Mouse (Mus musculus): ENCODE measurements around the gene Snx15. TPM values are rescaled to one million over a fixed set of nuclear protein-coding genes. Genes with fewer than 3 reads are reported as not detected.

Snx15 gene
- polyA plus RNA-seq, 1 experiment from 2014 or later, result 31.9 TPM

DNA sequence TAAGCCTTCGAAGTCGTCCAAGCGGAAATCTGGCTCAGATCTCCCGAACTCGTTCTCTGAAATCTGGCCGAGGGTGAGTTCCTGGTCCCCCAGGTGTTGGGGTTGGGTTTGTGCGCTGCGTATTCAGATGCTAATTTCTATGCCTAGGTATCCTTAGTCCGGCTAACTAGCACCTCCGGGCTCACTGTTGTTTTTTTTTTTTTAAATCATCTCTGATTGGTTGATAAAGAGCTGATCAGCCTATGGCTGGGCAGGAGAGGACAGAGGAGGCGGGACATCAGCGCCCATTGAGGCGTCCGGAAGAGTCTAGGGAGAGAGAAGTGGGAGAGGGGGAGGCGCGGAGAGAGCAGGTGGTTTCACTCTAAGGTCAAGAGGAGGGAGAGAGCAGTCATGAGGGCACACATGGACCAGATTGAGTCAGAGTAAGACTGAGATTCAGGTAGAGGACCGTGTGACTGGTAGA lies 42.7 kb downstream of the Snx15 start:
- Histone ChIP-seq H3K27me3 (ENCODE audit: control insufficient read depth, insufficient read depth, low read length) (no peaks in the 10 kb centered on the region), H3K36me3 (ENCODE audit: control insufficient read depth, insufficient read depth, low read length) (peaks cover 4% of the 10 kb centered on the region; the same call in 1 of the 2 replicates), H3K4me3 (replicated peaks; ENCODE audit: low read length) (peak overlapping the region; percentile 78), H3K9ac (ENCODE audit: low read length) (peak overlapping the region; percentile 77), H3K4me2 (ENCODE audit: low read depth, low read length) (peak overlapping the region; percentile 69), H3K9me3 (replicated peaks; ENCODE audit: control insufficient read depth, low read length) (no peaks in the 10 kb centered on the region), H3K27ac (ENCODE audit: low read length) (peak overlapping the region; percentile 64), H3K4me1 (ENCODE audit: control insufficient read depth, insufficient read depth, low read length) (peaks cover 16% of the 10 kb centered on the region)
- ATAC-seq (ENCODE audit: insufficient read depth, low FRiP score), result peak; percentile 70
- 0% methylated on average over 17 of the region's 17 CpGs for WGBS

DNA sequence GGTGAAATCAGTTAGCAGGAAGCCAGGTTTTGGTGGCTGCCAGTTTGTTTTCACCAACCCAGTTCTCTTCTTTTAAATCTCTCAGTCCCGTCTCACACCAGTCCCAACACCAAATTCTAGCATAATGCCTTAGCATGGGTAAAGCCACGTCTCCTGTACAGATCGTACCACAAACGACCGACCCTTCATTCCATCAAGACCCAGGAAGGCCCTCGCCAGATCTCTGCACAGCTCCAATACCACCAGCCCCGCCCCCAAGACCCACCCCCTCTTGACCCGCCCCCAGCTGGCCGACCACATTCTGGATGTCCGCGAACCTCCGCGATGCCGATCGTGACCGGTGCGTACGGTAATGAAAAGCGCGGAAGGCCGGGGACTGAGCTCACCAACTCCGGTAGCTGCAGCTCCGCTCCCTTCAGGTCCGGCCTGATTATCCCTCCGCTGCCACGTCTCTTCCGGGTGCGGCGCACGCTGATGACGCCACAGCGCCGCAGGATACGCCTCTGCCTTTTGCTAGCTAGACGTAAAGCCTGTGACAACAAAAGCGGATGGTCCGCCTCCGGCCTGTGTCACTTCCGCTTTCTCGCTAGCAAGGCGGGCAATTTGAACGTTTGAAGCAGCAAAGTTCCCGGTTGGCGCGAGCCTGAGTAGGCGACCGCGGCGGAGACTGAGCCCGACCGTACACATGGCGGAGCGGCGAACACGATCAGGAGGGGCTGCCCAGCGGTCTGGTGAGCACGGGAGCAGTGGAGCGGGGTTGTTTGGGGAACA lies 43.4 kb downstream of the Snx15 start, which contains the start of the genes Zfpl1 and Cdca5:
Zfpl1 (minus strand) TSS at position 479 of the 771 bp plus-strand sequence.
Cdca5 (plus strand) TSS at position 506 of the 771 bp plus-strand sequence.
- Histone ChIP-seq H3K27me3 (ENCODE audit: control insufficient read depth, insufficient read depth, low read length) (no peaks in the 10 kb centered on the region), H3K27ac (ENCODE audit: low read length) (peak within 1 kb of the TSS; percentile 65), H3K4me2 (ENCODE audit: low read depth, low read length) (peak within 1 kb of the TSS; percentile 91), H3K36me3 (ENCODE audit: control insufficient read depth, insufficient read depth, low read length) (peaks cover 4% of the 10 kb centered on the region; the same call in 1 of the 2 replicates), H3K4me1 (ENCODE audit: control insufficient read depth, insufficient read depth, low read length) (peaks cover 16% of the 10 kb centered on the region), H3K9me3 (replicated peaks; ENCODE audit: control insufficient read depth, low read length) (no peaks in the 10 kb centered on the region), H3K4me3 (replicated peaks; ENCODE audit: low read length) (peak within 1 kb of the TSS; percentile 78), H3K9ac (ENCODE audit: low read length) (peak within 1 kb of the TSS; percentile 84)
- ATAC-seq (ENCODE audit: insufficient read depth, low FRiP score), result peak; percentile 90
- under 1% methylated on average over 58 of the region's 58 CpGs for WGBS

GRCm38 (mm10) chr19:6082156-6082555 lies 45.9 kb downstream of the Snx15 start, which contains the start of gene Gm28374:
TSS of gene Gm28374 (minus strand) at chr19:6082256.
- no peak for ATAC-seq (ENCODE audit: insufficient read depth, low FRiP score)
- 89% methylated on average over 9 of the region's 9 CpGs for WGBS
- Histone ChIP-seq H3K36me3 (ENCODE audit: control insufficient read depth, insufficient read depth, low read length) (peaks cover 4% of the 10 kb centered on the region; the same call in 1 of the 2 replicates), H3K4me3 (replicated peaks; ENCODE audit: low read length) (no peak within 1 kb of the TSS), H3K27ac (ENCODE audit: low read length) (no peak within 1 kb of the TSS), H3K4me1 (ENCODE audit: control insufficient read depth, insufficient read depth, low read length) (peaks cover 16% of the 10 kb centered on the region), H3K9ac (ENCODE audit: low read length) (no peak within 1 kb of the TSS), H3K9me3 (replicated peaks; ENCODE audit: control insufficient read depth, low read length) (no peaks in the 10 kb centered on the region), H3K27me3 (ENCODE audit: control insufficient read depth, insufficient read depth, low read length) (no peaks in the 10 kb centered on the region), H3K4me2 (ENCODE audit: low read depth, low read length) (no peak within 1 kb of the TSS)

DNA sequence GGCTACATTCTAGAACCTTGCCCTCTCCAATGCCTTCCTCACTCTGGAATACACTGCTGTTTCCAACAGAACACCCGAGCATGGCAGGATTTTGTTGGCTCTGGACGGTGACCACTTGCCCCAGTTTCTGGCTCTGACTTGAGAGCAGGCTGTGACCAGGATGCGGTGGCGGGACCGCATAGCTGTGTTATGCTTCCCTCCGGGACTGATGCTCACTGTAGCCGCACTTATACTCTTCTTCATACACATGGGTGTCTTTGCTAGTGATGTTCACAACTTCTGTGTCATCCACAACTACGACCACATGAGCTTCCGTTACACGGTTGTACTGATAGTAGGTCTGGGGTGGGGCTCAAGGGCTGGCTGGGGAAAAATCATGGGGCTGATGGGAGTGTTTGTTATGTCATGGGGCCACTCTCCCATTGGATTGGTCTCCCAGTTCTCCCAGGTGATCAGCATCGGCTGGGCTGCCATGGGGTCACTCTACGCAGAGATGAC lies 48.1 kb downstream of the Snx15 start, which contains the start of gene Tmem262:
Tmem262 (plus strand) TSS at position 51 of the 498 bp plus-strand sequence.
- Histone ChIP-seq H3K9me3 (replicated peaks; ENCODE audit: control insufficient read depth, low read length) (no peaks in the 10 kb centered on the region), H3K9ac (ENCODE audit: low read length) (no peak within 1 kb of the TSS), H3K4me3 (replicated peaks; ENCODE audit: low read length) (no peak within 1 kb of the TSS), H3K4me2 (ENCODE audit: low read depth, low read length) (no peak within 1 kb of the TSS), H3K27me3 (ENCODE audit: control insufficient read depth, insufficient read depth, low read length) (no peaks in the 10 kb centered on the region), H3K4me1 (ENCODE audit: control insufficient read depth, insufficient read depth, low read length) (peaks cover 15% of the 10 kb centered on the region), H3K36me3 (ENCODE audit: control insufficient read depth, insufficient read depth, low read length) (peaks cover 4% of the 10 kb centered on the region; the same call in 1 of the 2 replicates), H3K27ac (ENCODE audit: low read length) (no peak within 1 kb of the TSS)
- ATAC-seq (ENCODE audit: insufficient read depth, low FRiP score), result no peak
- WGBS, result 91% methylated on average over 12 of the region's 12 CpGs

- Histone ChIP-seq H3K27me3 (ENCODE audit: control insufficient read depth, insufficient read depth, low read length) (no peaks in the 10 kb centered on the region), H3K9me3 (replicated peaks; ENCODE audit: control insufficient read depth, low read length) (no peaks in the 10 kb centered on the region), H3K27ac (ENCODE audit: low read length) (peak within 1 kb of the TSS; percentile 84), H3K36me3 (ENCODE audit: control insufficient read depth, insufficient read depth, low read length) (peaks cover 4% of the 10 kb centered on the region; the same call in 1 of the 2 replicates), H3K4me1 (ENCODE audit: control insufficient read depth, insufficient read depth, low read length) (peaks cover 5% of the 10 kb centered on the region), H3K4me2 (ENCODE audit: low read depth, low read length) (peak within 1 kb of the TSS; percentile 93), H3K9ac (ENCODE audit: low read length) (peak within 1 kb of the TSS; percentile 87), H3K4me3 (replicated peaks; ENCODE audit: low read length) (peak within 1 kb of the TSS; percentile 81)
- peak; percentile 88 for ATAC-seq (ENCODE audit: insufficient read depth, low FRiP score)
- WGBS, result under 1% methylated on average over 33 of the region's 33 CpGs
Measured at GRCm38 (mm10) chr19:6076564-6077393, 51.3 kb downstream of the Snx15 start, which contains the start of gene Vps51. TSS of gene Vps51 (minus strand) at chr19:6077231.

- no peak overlapping the region for H3K27ac ChIP-seq (ENCODE audit: low read length)
- H3K4me2 ChIP-seq (ENCODE audit: low read depth, low read length), result no peak overlapping the region
- WGBS, result 91% methylated on average over 5 of the region's 5 CpGs
- no peak overlapping the region for H3K9ac ChIP-seq (ENCODE audit: low read length)
- ATAC-seq (ENCODE audit: insufficient read depth, low FRiP score), result no peak
- H3K27me3 ChIP-seq (ENCODE audit: control insufficient read depth, insufficient read depth, low read length), result no peaks in the 10 kb centered on the region
- peaks cover 6% of the 10 kb centered on the region; the same call in 1 of the 2 replicates for H3K36me3 ChIP-seq (ENCODE audit: control insufficient read depth, insufficient read depth, low read length)
- peaks cover 5% of the 10 kb centered on the region for H3K4me1 ChIP-seq (ENCODE audit: control insufficient read depth, insufficient read depth, low read length)
- no peak overlapping the region for H3K4me3 ChIP-seq (replicated peaks; ENCODE audit: low read length)
- H3K9me3 ChIP-seq (replicated peaks; ENCODE audit: control insufficient read depth, low read length), result no peaks in the 10 kb centered on the region
Measured at GRCm38 (mm10) chr19:6073889-6074288, 54.2 kb downstream of the Snx15 start.

DNA sequence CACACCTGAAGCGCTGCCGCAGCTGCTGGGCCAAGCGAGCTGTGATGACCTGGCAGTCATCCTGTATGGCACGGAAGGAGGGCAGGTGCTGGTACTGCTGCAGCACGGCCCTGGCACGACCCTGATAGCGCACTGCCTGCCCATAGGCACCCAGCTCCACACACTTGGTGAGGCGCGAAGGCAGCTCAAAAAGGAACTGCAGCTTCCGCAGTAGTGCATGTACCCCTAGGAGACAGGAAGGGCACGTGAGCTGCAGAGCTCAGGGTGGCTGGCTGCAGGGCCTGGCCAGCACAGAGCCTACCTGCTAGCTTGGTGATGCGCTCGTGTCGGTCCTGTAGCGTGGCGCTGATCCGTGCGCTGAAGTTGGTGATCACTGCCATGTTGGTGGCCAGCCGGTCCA lies 56.8 kb downstream of the Snx15 start:
- Histone ChIP-seq H3K27ac (ENCODE audit: low read length) (no peak overlapping the region), H3K4me3 (replicated peaks; ENCODE audit: low read length) (no peak overlapping the region), H3K36me3 (ENCODE audit: control insufficient read depth, insufficient read depth, low read length) (peaks cover 6% of the 10 kb centered on the region; the same call in 1 of the 2 replicates), H3K4me1 (ENCODE audit: control insufficient read depth, insufficient read depth, low read length) (peaks cover 17% of the 10 kb centered on the region), H3K9me3 (replicated peaks; ENCODE audit: control insufficient read depth, low read length) (no peaks in the 10 kb centered on the region), H3K27me3 (ENCODE audit: control insufficient read depth, insufficient read depth, low read length) (no peaks in the 10 kb centered on the region), H3K9ac (ENCODE audit: low read length) (no peak overlapping the region), H3K4me2 (ENCODE audit: low read depth, low read length) (no peak overlapping the region)
- ATAC-seq (ENCODE audit: insufficient read depth, low FRiP score), result no peak
- 92% methylated on average over 19 of the region's 19 CpGs for WGBS

DNA sequence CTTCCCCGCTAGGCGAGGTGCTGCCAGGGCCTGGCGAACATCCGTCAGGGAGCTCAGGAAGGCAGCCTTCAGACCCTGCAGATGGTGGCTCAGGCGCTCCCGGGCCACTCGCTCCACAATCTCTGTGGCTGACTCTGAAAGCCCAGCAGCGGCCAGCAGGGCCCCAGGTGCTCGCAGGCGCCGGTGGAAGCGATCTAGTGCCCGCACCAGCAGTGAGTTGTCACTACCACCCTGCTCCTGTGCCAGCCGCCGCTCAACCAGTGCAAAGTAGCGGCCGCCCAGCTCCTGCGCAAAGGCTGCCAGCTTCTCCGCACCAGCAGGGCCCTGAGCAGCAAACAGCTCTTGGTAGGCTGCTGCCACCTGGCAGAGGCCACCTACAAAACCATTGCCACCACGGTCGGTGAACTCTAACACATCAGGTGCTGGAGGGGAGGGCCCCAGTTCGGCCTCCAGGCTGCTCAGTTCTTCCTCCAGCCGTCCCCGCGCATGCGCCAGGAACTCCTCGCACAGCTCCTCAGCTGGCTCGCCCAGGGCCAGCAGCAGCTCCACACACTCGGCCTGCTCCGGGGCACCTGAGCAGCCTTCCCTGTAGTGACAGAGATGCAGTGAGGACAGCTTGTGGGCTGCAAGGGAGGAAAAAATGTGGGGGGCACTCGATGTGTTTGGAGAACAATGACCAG lies 57.4 kb downstream of the Snx15 start:
- Histone ChIP-seq H3K36me3 (ENCODE audit: control insufficient read depth, insufficient read depth, low read length) (peaks cover 6% of the 10 kb centered on the region; the same call in 1 of the 2 replicates), H3K4me2 (ENCODE audit: low read depth, low read length) (no peak overlapping the region), H3K9ac (ENCODE audit: low read length) (no peak overlapping the region), H3K27me3 (ENCODE audit: control insufficient read depth, insufficient read depth, low read length) (no peaks in the 10 kb centered on the region), H3K4me1 (ENCODE audit: control insufficient read depth, insufficient read depth, low read length) (peaks cover 14% of the 10 kb centered on the region), H3K9me3 (replicated peaks; ENCODE audit: control insufficient read depth, low read length) (no peaks in the 10 kb centered on the region), H3K4me3 (replicated peaks; ENCODE audit: low read length) (no peak overlapping the region), H3K27ac (ENCODE audit: low read length) (no peak overlapping the region)
- WGBS, result 90% methylated on average over 31 of the region's 31 CpGs
- ATAC-seq (ENCODE audit: insufficient read depth, low FRiP score), result no peak

Data from stomach, embryonic 16.5 days (tissue).